Mouse (Mus musculus) spleen, adult 2 months (tissue): ENCODE data around the gene Uvssa. TPM values are rescaled to one million over a fixed set of nuclear protein-coding genes. Genes with fewer than 3 reads are reported as not detected.

Source experiments
- DNase-seq, 2 experiments: peaks; one replicate each; pipeline versions ENCODE4 v3.0.0 to v3.0.0-alpha.2; 2012 to 2021; ENCODE audit warnings: low spot score in 2 of 2, low read depth in 1 of 2
- H3K27ac ChIP-seq: fragments of 200-500 bp; 2 replicates; pipeline ENCODE4 v1.5.1; 2012; ENCODE audit warnings: low read length, inconsistent platforms; ENCODE audit not compliant: insufficient read depth
- H3K27me3 ChIP-seq: fragments of 200-500 bp; 2 replicates; pipeline ENCODE4 v1.6.1; 2012; ENCODE audit warnings: mild to moderate bottlenecking, moderate library complexity, low read length, inconsistent platforms; ENCODE audit not compliant: control insufficient read depth, insufficient read depth
- H3K36me3 ChIP-seq: fragments of 200-500 bp; 2 replicates; pipeline ENCODE4 v1.6.1; 2012; ENCODE audit warnings: mild to moderate bottlenecking, low read length, inconsistent platforms; ENCODE audit not compliant: control insufficient read depth, insufficient read depth
- H3K4me1 ChIP-seq: fragments of 200-500 bp; 2 replicates; pipeline ENCODE4 v1.6.1; 2011; ENCODE audit warnings: inconsistent platforms; ENCODE audit not compliant: control insufficient read depth, insufficient read depth, insufficient read length
- H3K4me3 ChIP-seq: fragments of 200-500 bp; 2 replicates; pipeline ENCODE4 v1.5.1; 2011; ENCODE audit warnings: mild to moderate bottlenecking, inconsistent platforms; ENCODE audit not compliant: insufficient read depth, insufficient read length; ENCODE audit errors: extremely low read depth
- CTCF ChIP-seq: fragments of 200-500 bp; IDR thresholded peaks from 2 replicates; pipeline ENCODE4 v1.5.1; 2011; ENCODE audit warnings: mild to moderate bottlenecking, inconsistent platforms; ENCODE audit not compliant: insufficient read depth, insufficient read length, insufficient replicate concordance; ENCODE audit errors: extremely low read depth
- POLR2A ChIP-seq: fragments of 200-500 bp; IDR thresholded peaks from 2 replicates; pipeline ENCODE4 v1.6.1; 2011; ENCODE audit warnings: low read depth, low read length, inconsistent platforms
- WGBS: fragments of 180-500 bp; shearing (Covaris S2); methylation state at CpG from one replicate; pipeline ENCODE4 v1.1.7; 2018; 5-methylcytosine and 5-hydroxymethylcytosine counted together
- polyA plus RNA-seq: library from polyadenylated mRNA; depleted of rRNA; stranded (reverse); fragments of >200 nt; gene quantifications from 2 replicates; pipeline ENCODE4 v1.2.3, GENCODE M21; 2012

Uvssa gene
- polyA plus RNA-seq, 1 experiment = 4.1 TPM

DNA sequence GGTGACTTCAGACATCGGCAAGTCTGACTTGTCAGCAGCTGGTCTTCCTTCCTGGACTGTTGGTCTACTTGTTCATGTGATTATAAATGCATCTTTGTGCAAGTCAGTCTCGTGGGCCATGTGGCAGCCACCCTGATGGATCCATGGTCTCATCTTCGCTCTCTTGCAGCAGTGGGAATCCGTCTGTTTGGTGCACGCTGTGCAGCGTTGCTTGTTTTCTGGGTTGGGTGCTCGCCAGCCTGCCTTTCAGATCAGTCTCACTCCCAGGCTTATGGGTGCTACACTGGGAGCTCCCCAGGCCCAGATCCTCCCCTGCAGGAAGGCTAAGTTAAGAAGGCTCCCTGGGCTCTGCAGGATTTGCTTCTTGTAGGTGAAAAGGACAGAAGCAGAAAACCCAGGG, 18.5 kb downstream of the Uvssa start:
- H3K4me3 ChIP-seq = no peak overlapping the region
- no peaks in the 10 kb centered on the region for H3K27me3 ChIP-seq
- H3K4me1 ChIP-seq = no peaks in the 10 kb centered on the region
- no peak for DNase-seq
- WGBS = 91% methylated on average over 7 of the region's 7 CpGs
- no peaks in the 10 kb centered on the region; the same call in 1 of the 2 replicates for H3K36me3 ChIP-seq
- H3K27ac ChIP-seq = no peak overlapping the region
- TF ChIP-seq POLR2A = no peak
- TF ChIP-seq CTCF = no peak

GRCm38 (mm10) chr5:33400819-33401218, 22.5 kb downstream of the Uvssa start:
- WGBS = 86% methylated on average over 12 of the region's 12 CpGs
- Histone ChIP-seq H3K27me3 (no peaks in the 10 kb centered on the region), H3K4me3 (no peak overlapping the region), H3K4me1 (no peaks in the 10 kb centered on the region), H3K27ac (no peak overlapping the region), H3K36me3 (no peaks in the 10 kb centered on the region; the same call in 1 of the 2 replicates)
- no peak for DNase-seq
- TF ChIP-seq POLR2A (no peak), CTCF (no peak)

- DNase-seq = no peak
- Histone ChIP-seq H3K4me1 (no peaks in the 10 kb centered on the region), H3K27me3 (no peaks in the 10 kb centered on the region), H3K36me3 (0 out of 2 replicates have a peak, but pooled peaks cover 1% of the 10 kb centered on the region), H3K27ac (no peak overlapping the region), H3K4me3 (no peak overlapping the region)
- WGBS = 16% methylated on average over 3 of the region's 3 CpGs
- TF ChIP-seq POLR2A (no peak), CTCF (no peak)
Observed at GRCm38 (mm10) chr5:33420313-33420712, 42.0 kb downstream of the Uvssa start.

DNA sequence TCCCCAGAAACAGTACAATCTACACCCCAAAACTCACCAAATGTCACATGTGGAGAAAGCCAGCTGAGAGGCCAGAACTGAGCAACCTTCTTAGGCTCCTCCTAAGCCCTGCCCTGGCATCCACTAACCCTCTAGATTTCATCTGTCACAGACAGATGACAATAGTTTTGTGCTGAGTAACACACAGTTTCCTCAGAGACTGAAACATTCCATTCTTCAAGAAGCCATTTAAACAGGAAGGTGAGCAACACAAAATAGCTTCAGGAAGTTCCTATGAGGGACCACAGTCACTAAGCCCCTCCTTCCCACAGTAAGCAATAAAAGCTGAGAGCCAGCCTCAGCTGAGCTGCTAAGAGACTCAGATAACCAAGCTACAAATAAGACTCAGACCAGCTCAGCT, 49.1 kb downstream of the Uvssa start:
- TF ChIP-seq POLR2A (no peak), CTCF (no peak)
- Histone ChIP-seq H3K27ac (no peak overlapping the region), H3K36me3 (no peaks in the 10 kb centered on the region), H3K4me3 (no peak overlapping the region), H3K4me1 (peaks cover 3% of the 10 kb centered on the region; the same call in 1 of the 2 replicates), H3K27me3 (peaks cover 22% of the 10 kb centered on the region)
- no peak for DNase-seq

- Histone ChIP-seq H3K36me3 (no peaks in the 10 kb centered on the region), H3K27me3 (peaks cover 42% of the 10 kb centered on the region), H3K4me3 (no peak overlapping the region), H3K27ac (no peak overlapping the region), H3K4me1 (peaks cover 12% of the 10 kb centered on the region)
- TF ChIP-seq CTCF (no peak), POLR2A (no peak)
- WGBS = 17% methylated on average over 16 of the region's 16 CpGs
- DNase-seq = no peak
Observed at GRCm38 (mm10) chr5:33430106-33430505, 51.8 kb downstream of the Uvssa start.

GRCm38 (mm10) chr5:33430511-33431172, 52.3 kb downstream of the Uvssa start:
- TF ChIP-seq POLR2A (no peak), CTCF (no peak)
- peaks cover 43% of the 10 kb centered on the region for H3K27me3 ChIP-seq
- H3K4me3 ChIP-seq = no peak overlapping the region
- no peak overlapping the region for H3K27ac ChIP-seq
- peaks cover 12% of the 10 kb centered on the region for H3K4me1 ChIP-seq
- DNase-seq = no peak
- WGBS = 5% methylated on average over 64 of the region's 64 CpGs
- H3K36me3 ChIP-seq = no peaks in the 10 kb centered on the region
